Mouse (Mus musculus) spleen, embryonic (tissue): Measurements from ENCODE around the gene Efcab11.

Source experiments
- CTCF ChIA-PET: fragments of 350-600 bp; sonication (Branson Sonifier 250); formaldehyde crosslinking; loops from one replicate; lab custom pipeline; 2022; lab: Charles Lee

Gene Efcab11

DNA sequence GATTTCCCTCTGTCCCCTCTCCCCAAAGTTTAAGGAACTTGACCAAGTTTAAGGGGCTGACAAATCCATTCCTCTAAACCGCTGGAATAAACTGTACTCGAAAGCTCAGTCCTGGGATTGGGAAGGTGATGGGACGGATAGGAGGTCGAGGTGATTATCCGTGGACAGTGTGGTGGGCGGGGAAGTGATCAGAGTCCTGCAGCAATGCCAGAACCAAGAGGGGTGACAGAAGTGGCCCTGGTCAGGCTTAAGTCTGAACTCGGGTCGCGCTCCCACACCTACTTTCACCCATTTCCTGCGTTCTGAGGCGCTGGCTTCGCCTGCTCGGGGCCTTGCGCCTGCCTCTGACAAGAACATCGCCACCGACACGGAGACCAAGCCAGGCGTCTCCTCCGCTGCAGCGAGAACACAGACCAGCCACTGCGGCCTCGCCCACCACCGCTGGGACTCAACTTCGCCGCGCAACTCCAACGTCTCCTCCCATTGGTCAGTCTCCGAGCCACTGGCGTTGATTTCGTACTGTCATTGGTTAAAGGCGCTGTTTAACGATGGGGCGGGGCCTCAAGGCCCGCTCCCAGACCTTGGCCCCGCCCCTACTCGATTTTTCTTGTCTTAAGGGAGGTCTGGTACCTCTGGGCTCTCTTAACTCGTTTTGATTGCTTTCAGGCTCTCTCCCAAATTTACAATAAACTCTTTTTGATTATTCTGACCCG is 1.1 kb downstream of the Efcab11 start:
- CTCF ChIA-PET: no interaction called here

- CTCF ChIA-PET: interaction anchor here (0.6 to 0.7 kb wide), 2 partner anchors 28 to 29 kb away, joined by 3 to 5 read pairs; no protein-coding TSS in a partner anchor
Observed at GRCm38 (mm10) chr12:99874609-99875008, 9.6 kb downstream of the Efcab11 start.

DNA sequence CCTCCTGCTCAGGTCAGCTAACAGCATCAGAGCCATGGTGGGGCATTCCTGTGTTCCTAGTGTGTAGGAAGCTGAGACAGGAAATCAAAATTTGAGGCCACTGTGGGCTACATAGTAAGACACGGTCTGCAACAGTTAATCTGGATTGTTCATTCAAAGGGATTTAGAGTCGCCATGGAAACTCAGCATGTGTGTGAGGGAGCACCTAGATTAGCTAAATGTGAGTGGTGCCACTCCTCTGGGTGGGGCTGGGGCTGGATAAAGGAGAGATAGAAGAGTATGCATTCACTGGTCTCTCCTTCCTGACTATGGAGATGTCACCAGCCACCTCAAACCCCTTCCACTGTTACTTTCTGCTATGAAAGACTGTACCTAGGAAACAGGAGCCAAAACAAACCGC is 10.8 kb downstream of the Efcab11 start:
- CTCF ChIA-PET: no interaction called here

DNA sequence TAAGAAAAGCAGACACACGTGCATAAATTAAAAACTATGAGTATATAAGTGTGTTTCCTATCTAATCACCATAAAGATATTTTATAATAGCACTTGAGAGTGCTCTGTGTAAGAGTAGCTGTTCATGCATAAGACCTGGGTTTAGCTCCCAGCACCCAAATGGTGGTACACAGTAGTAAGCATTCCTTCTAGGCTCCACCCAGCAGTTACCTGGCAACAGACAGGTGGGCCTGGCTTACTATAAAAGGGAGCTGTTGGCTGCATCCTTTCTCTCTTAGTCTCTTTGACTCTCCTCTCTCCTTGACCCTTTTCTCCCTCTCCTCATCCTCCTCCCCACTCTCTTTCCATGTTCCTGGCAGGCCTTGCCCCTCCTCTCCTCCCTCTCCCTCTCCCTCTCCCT is 15.4 kb downstream of the Efcab11 start:
- CTCF ChIA-PET: no interaction called here

DNA sequence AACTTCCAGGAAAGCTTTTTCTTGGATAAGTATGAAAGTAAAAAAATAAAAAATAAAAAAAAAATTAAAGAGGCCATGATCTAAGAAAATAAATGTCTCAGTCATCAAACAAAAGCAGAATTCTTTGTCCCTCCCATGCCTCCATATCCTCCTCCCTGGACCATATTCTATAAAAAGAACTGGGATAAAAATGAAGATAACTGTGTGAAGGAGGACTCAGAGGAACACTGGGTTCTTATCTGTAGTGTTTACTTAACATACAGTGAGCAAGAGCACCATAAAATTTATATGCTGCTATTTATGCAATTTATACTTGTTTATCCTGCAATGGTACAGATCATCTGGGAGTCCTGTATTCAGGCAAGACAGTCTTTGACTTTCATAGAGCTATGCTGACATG is 19.6 kb downstream of the Efcab11 start:
- CTCF ChIA-PET: no interaction called here

GRCm38 (mm10) chr12:99860981-99861380 is 23.3 kb downstream of the Efcab11 start:
- CTCF ChIA-PET: no interaction called here

DNA sequence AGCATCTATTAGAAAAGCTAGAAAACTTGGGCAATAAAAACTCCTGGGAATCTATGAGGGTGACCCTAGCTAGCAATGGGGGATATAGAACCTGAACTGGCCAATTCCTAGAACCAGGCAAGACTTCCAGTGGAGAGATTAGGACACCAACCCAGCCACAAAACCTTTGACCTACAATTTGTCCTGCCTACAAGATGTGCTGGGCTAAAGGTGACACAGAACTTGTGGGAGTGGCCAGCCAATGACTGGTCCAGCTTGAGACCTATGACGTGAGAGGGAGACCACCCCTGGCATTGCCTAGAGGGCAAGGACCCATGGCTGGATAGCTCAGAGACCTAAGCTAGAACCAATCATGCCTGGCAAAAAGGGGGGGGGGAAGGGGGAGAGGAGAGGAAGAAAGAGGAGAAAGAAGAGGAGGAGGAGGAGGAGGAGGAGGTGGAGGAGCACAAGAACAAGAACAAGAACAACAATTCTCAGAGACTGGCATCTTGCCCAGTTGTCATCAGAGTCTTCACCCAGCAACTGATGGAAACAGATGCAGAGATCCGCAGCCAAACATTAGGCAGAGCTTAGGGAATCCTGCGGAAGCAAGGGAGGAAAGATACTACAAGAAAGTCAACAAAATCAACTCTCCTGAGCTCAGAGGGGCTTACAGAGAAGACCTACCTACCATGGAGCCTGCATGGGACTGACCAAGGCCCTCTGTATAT is 24.7 kb downstream of the Efcab11 start:
- CTCF ChIA-PET: no interaction called here

GRCm38 (mm10) chr12:99858664-99859063 is 25.6 kb downstream of the Efcab11 start:
- CTCF ChIA-PET: no interaction called here

GRCm38 (mm10) chr12:99856011-99856410 is 28.2 kb downstream of the Efcab11 start:
- CTCF ChIA-PET: no interaction called here

- CTCF ChIA-PET: no interaction called here
Observed at GRCm38 (mm10) chr12:99853323-99854258, 30.6 kb downstream of the Efcab11 start.

GRCm38 (mm10) chr12:99849996-99850395 is 34.2 kb downstream of the Efcab11 start:
- CTCF ChIA-PET: no interaction called here

GRCm38 (mm10) chr12:99844951-99845350 is 39.3 kb downstream of the Efcab11 start:
- CTCF ChIA-PET: interaction anchor here (0.6 kb wide), 1 partner anchor 30 kb away, joined by 3 read pairs; no protein-coding TSS in a partner anchor

DNA sequence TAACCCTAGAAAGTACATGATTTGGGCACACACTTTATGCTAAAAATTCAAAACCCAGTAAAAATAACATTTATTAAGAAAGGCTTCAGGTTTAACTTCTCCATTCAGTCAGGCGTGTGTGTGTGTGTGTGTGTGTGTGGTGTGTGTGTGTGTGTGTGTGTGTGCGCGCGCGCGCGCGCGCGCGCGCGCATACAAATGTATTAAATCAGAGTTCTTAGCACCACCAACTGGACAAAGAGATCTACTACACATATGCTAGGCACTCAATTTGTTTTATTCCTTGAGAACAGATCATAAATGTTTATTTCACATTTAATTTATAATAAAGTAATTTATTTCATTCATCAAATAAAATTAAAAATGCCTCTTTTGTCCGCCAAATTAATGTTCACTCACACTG is 45.5 kb downstream of the Efcab11 start:
- CTCF ChIA-PET: no interaction called here

- CTCF ChIA-PET: no interaction called here
Observed at GRCm38 (mm10) chr12:99838109-99838508, 46.1 kb downstream of the Efcab11 start.

GRCm38 (mm10) chr12:99837528-99837927 is 46.7 kb downstream of the Efcab11 start:
- CTCF ChIA-PET: no interaction called here

DNA sequence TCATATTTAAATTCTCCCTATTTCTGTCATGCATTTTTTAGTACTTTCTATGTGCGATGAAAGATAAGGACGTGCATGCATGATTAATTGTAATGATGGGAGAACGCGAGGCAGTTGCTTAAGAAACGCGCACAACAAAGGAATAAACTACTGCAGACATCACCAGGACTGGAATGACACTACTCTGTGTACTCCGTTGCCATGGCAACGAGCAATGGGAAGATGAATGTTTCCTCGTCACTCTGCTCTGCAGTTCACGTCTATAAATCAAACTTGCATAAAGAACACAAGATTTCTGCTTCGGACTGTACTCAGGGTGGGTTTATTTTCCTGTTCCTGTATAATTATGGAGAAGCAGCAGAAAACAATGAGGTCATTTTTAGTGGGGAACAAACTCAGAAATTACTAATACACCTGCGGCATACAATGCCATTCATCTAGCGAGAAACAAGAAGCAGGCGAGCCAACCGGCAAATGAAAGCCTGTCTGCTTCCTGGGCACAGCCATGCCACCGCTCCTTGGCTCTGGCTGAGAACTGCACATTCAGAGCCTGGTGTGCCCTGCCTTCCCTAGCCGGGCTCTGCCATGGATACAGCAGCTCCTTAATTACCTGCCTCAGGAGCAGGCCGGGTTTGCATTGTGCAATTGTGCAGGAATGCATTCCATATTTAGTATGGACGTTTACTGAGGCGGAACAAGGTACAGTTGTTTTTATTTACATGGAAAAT is 47.7 kb downstream of the Efcab11 start:
- CTCF ChIA-PET: interaction anchor here (0.7 kb wide), 1 partner anchor 731 kb away, joined by 3 read pairs; no protein-coding TSS in a partner anchor

GRCm38 (mm10) chr12:99833476-99833875 is 50.8 kb downstream of the Efcab11 start:
- CTCF ChIA-PET: no interaction called here

DNA sequence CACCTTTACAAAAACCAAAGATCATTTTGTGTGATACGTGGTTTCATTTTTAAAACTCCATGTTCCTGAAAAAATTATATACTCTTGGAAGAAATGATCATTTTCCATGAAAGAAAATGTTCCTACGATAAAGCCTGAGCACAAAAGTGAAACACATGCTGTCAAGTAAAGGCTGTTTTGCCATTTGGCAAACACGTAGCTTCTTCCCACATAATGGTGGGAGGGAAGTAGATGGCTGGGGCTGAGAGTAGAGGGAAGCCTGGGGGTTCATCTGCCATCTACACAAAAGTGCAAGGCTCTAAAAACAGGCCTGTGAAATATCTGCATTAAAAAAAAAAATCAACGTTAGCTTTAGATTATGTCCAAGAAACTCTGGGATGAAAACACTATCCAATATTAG is 61.6 kb downstream of the Efcab11 start:
- CTCF ChIA-PET: no interaction called here

DNA sequence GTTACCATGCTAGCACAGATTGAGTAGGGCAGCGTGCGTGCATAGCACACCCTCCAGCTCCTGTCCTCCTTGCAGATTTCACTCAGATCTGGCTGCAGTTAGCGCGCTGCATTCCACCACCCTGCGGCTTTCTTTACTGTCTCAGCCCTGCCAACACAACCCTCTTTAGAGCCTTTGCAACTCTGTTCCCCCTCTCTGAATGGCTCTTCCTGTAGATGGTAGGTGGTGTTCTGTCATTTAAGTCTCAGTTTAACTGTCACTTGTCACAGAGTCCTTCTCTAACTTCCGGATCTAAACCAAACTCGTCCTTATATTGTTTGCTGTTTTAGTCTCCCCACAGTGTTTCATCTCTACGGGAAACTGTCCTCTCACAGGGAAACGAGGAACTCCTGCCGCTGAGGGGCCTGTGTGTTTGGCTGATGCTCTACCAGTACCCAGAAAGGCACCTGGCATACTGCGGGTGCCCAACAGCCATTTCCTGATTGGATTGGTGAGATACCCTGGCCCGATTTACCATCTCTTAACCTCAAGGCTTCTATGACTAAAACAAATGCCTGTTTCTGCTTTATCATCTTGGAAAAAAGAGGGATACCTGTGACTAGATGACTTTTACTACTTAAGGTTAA is 62.8 kb downstream of the Efcab11 start:
- CTCF ChIA-PET: no interaction called here

GRCm38 (mm10) chr12:99819186-99819974 is 64.9 kb downstream of the Efcab11 start:
- CTCF ChIA-PET: no interaction called here
